Mouse (Mus musculus): ENCODE measurements around the gene Ppm1d. TPM values are rescaled to one million over a fixed set of nuclear protein-coding genes. Genes with fewer than 3 reads are reported as not detected.

Gene Ppm1d
- 46.6 TPM for polyA plus RNA-seq (2017; shearing (Covaris generic))

DNA sequence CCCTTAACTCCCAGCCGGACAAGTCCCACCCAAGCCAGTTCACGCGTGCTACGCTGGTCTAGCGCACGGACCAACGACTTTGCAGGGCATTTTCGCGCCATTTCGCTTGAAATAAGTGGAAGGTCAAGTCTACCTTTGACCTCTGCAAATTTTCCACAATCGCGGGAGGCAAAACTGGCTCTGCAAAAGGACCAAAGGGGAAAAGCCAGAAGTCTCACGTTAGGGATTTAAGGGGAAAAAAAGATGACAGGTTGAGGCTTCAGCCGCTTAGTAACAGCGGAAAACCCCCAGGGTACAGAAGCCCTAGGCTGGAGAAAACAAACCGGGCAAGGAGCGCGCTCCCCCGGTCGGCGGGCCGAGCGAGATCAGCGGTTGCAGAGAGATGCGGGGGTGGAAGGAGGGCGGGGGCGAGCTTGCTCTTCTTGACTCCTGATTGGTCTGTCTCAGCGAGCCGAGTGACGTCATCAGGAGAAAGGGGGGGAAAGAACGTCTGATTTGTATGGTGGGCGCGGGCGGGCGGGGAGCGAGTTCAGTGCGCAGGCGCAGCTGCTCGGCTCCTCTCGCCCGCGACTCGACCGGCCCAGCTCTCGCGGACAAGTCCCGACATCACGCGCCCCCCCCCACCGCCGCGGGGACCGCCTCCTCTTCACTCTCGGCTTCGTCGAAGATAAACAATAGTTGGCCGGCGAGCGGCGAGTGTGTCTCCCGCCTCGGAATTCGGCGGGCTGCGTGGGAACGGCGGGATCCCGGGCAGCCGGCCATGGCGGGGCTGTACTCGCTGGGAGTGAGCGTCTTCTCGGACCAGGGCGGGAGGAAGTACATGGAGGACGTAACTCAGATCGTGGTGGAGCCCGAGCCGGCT is at the start of gene Ppm1d:
TSS of gene Ppm1d (plus strand) at position 532 of the 862 bp plus-strand sequence.

DNA sequence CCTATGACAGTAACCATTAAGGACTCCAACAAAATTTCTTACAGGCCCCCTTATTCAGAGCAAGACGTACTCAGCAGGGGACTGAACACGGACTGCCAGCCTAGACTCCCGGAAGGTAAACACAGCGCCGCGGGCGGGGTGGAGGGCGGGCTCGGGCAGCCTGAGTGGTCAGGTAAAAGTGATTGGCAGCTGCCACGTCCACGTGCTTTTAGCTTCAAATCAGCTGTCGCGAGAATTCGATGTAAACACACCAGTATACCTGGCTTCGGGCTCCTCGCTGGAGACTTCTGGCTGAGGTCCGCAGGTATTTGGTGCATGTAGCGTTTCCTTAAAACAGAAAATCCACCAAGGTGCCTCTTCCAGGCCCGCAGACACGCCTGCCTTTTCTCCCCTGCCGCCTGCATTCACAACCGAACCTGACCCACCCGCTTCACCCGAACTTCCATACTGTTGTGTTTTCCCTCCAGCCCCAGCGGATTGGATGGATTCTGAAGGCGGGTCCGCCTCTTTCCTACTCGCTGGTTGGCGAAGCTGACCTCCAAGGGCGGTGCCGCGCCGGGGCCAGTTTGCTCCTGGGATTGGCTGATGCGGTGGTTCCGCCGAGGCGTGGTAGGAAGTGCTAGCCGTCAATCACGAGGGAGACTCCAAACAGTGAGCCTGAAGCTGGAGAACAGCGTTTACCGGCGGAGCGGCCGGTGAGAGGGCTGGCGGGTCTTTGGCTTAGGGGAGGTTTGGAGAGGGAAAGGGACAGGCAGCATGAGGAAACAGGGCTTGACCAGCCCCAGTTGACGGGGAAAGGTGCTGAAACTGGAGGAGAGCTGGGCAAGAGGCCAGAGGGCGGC is 41.7 kb downstream of the Ppm1d start, which contains the start of gene Bcas3:
TSS of gene Bcas3 (plus strand) at position 629 of the 842 bp plus-strand sequence.

Other genes starting within 250 kb of the Ppm1d start
- 18.1 TPM for gene Usp32, start 171.1 kb upstream of the Ppm1d start, polyA plus RNA-seq (2017; shearing (Covaris generic))
- gene 1700125H20Rik, start 140.8 kb upstream of the Ppm1d start, polyA plus RNA-seq (2017; shearing (Covaris generic)) = not detected
- gene Appbp2, start 76.1 kb upstream of the Ppm1d start, polyA plus RNA-seq (2017; shearing (Covaris generic)) = 47.8 TPM
- 53.7 TPM for gene Bcas3, start 41.9 kb downstream of the Ppm1d start, polyA plus RNA-seq (2017; shearing (Covaris generic))

Measured in naive thymus-derived CD4-positive, alpha-beta T cell, adult 5 months (primary cell).